Mouse (Mus musculus): ENCODE measurements around the gene Slc35b4. TPM values are rescaled to one million over a fixed set of nuclear protein-coding genes. Genes with fewer than 3 reads are reported as not detected.

The Slc35b4 gene
- total and polyA plus RNA-seq, 2 experiments from 2014 or later: 26.2 to 34.7 TPM

DNA sequence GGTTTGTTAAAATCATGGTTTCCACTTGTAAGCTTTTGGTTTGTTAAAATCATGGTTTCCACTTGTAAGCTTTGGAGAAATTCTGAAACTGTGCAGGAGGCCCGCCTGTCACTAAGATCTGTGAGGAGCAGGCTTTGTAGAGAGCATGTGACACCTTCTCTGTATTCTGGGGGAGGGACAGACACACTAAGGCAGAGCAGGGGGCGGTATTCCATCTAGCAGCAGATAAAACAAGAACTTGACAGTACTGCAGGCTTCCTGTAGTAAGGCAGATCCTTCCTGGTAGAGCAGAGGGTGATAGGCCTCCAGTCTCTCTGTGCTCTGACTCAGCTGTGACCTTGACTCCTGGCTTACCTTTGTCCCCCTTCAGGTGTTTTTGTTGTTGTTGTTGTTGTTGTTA, 47.6 kb downstream of the Slc35b4 start:
- no peak overlapping the region for H3K27ac ChIP-seq (ENCODE audit: low read depth, low read length)
- H3K27me3 ChIP-seq (ENCODE audit: insufficient read depth, low read length): no peaks in the 10 kb centered on the region
- no peak for TF ChIP-seq CTCF (IDR thresholded peaks at IDR 0.05; ENCODE audit: low read depth)
- H3K4me3 ChIP-seq (ENCODE audit: low read depth, low read length): no peak overlapping the region
- ATAC-seq: peak; percentile 38
- H3K9ac ChIP-seq: no peak overlapping the region
- H3K9me3 ChIP-seq (ENCODE audit: low read length): no peaks in the 10 kb centered on the region
- WGBS: 72% methylated on average over 2 of the region's 2 CpGs
- no peaks in the 10 kb centered on the region for H3K4me1 ChIP-seq (ENCODE audit: insufficient read depth)
- H3K4me2 ChIP-seq (ENCODE audit: low read depth): no peak overlapping the region
- DNase-seq: no peak
- no peaks in the 10 kb centered on the region for H3K36me3 ChIP-seq (ENCODE audit: insufficient read depth)

DNA sequence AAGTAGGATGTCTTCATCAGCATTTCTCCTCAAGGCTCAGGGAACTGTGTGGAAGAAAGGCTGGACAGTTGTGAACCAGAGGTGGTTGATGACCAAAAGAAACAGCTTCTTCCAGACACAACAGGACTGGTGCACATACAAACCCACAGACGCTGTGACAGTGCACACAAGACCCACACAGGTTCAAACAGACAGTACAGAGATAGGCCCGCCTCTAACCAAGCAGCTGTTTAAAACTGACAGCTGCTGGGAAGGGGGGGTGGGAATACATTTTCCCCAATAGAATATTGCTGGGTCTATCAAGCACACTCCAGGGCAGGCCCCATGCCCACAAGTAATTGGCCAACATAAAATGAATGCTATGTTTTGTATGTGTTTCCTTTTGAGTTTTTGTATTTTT, 52.5 kb downstream of the Slc35b4 start:
- TF ChIP-seq CTCF (IDR thresholded peaks at IDR 0.05; ENCODE audit: low read depth): no peak
- Histone ChIP-seq H3K36me3 (ENCODE audit: insufficient read depth) (no peaks in the 10 kb centered on the region), H3K9ac (no peak overlapping the region), H3K27ac (ENCODE audit: low read depth, low read length) (no peak overlapping the region), H3K4me3 (ENCODE audit: low read depth, low read length) (no peak overlapping the region), H3K9me3 (ENCODE audit: low read length) (no peaks in the 10 kb centered on the region), H3K4me1 (ENCODE audit: insufficient read depth) (no peaks in the 10 kb centered on the region), H3K4me2 (ENCODE audit: low read depth) (no peak overlapping the region), H3K27me3 (ENCODE audit: insufficient read depth, low read length) (no peaks in the 10 kb centered on the region)
- ATAC-seq (no peak), DNase-seq (no peak)
- 82% methylated on average over 2 of the region's 2 CpGs for WGBS

- Histone ChIP-seq H3K4me3 (ENCODE audit: low read depth, low read length) (no peak overlapping the region), H3K4me2 (ENCODE audit: low read depth) (no peak overlapping the region), H3K9me3 (ENCODE audit: low read length) (no peaks in the 10 kb centered on the region), H3K4me1 (ENCODE audit: insufficient read depth) (no peaks in the 10 kb centered on the region), H3K36me3 (ENCODE audit: insufficient read depth) (no peaks in the 10 kb centered on the region), H3K27ac (ENCODE audit: low read depth, low read length) (no peak overlapping the region), H3K9ac (no peak overlapping the region), H3K27me3 (ENCODE audit: insufficient read depth, low read length) (no peaks in the 10 kb centered on the region)
- WGBS: 94% methylated on average over 7 of the region's 7 CpGs
- no peak for DNase-seq
- no peak for ATAC-seq
- TF ChIP-seq CTCF (IDR thresholded peaks at IDR 0.05; ENCODE audit: low read depth): no peak
Measured at GRCm38 (mm10) chr6:34116838-34117478, 60.0 kb downstream of the Slc35b4 start.

DNA sequence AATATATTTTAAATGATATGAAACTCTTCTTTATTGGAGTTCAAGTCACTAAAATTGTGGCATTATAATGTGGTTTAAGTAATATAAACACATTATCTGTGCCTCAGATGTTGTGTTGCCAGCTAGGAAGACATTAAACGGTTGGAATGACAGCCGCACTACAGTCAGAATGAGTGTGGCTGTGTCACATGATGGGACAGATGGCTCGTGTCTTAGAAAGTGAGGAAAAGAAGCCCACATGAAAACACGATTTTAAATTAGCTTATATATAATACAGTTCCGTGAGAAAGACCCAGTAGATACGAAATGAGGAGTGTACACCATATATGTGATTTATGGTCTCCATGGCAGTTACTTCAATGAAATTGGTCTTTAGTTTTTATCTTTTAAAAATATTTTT, 65.5 kb downstream of the Slc35b4 start:
- Histone ChIP-seq H3K9ac (no peak overlapping the region), H3K9me3 (ENCODE audit: low read length) (no peaks in the 10 kb centered on the region), H3K27me3 (ENCODE audit: insufficient read depth, low read length) (no peaks in the 10 kb centered on the region), H3K4me1 (ENCODE audit: insufficient read depth) (0 out of 2 replicates have a peak, but pooled peaks cover 6% of the 10 kb centered on the region), H3K4me2 (ENCODE audit: low read depth) (no peak overlapping the region), H3K4me3 (ENCODE audit: low read depth, low read length) (no peak overlapping the region), H3K27ac (ENCODE audit: low read depth, low read length) (no peak overlapping the region), H3K36me3 (ENCODE audit: insufficient read depth) (no peaks in the 10 kb centered on the region)
- TF ChIP-seq CTCF (IDR thresholded peaks at IDR 0.05; ENCODE audit: low read depth): no peak
- ATAC-seq (peak; percentile 61), DNase-seq (peak; percentile 46)
- WGBS: 49% methylated on average over 6 of the region's 6 CpGs

DNA sequence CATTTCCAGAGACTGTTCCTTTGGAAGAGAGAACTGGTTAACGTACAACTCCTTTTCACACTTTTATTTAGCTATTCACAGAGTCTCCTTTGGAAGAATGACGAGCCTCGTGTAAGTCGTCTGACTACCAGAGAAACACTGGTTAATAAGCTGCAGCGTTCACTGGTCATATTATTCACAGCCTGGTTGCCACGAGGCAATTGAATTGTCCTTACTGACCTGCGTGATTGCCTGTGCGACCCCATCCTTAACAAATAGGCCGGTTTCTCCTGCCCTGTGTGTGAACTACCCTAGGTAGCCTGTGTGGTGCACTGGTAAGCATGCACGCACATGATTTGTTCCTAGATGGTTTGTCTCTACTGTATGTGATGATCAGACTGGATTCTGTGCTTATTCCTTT, 66.3 kb downstream of the Slc35b4 start:
- no peak for TF ChIP-seq CTCF (IDR thresholded peaks at IDR 0.05; ENCODE audit: low read depth)
- WGBS: 20% methylated on average over 10 of the region's 10 CpGs
- Histone ChIP-seq H3K9ac (no peak overlapping the region), H3K36me3 (ENCODE audit: insufficient read depth) (no peaks in the 10 kb centered on the region), H3K4me2 (ENCODE audit: low read depth) (no peak overlapping the region), H3K9me3 (ENCODE audit: low read length) (no peaks in the 10 kb centered on the region), H3K4me1 (ENCODE audit: insufficient read depth) (0 out of 2 replicates have a peak, but pooled peaks cover 6% of the 10 kb centered on the region), H3K27me3 (ENCODE audit: insufficient read depth, low read length) (no peaks in the 10 kb centered on the region), H3K27ac (ENCODE audit: low read depth, low read length) (no peak overlapping the region), H3K4me3 (ENCODE audit: low read depth, low read length) (no peak overlapping the region)
- ATAC-seq (no peak), DNase-seq (peak; percentile 15)

Other genes starting within 250 kb of the Slc35b4 start
- 1.8 and 2.8 TPM in 2 replicates for gene Lrguk, start 147.7 kb downstream of the Slc35b4 start, total RNA-seq (2014; rRNA removed)
- gene Lrguk, start 147.7 kb downstream of the Slc35b4 start, polyA plus RNA-seq (2015; fragmentation: Nextera tagmentation; extraction: Ambion mirVana): 0.86 and 1.7 TPM in 2 replicates
- 78.5 and 88.6 TPM in 2 replicates for gene Akr1b3, start 140.4 kb upstream of the Slc35b4 start, total RNA-seq (2014; rRNA removed)
- 98.3 and 117 TPM in 2 replicates for gene Akr1b3, start 140.4 kb upstream of the Slc35b4 start, polyA plus RNA-seq (2015; fragmentation: Nextera tagmentation; extraction: Ambion mirVana)
- gene Akr1b8, start 177.0 kb upstream of the Slc35b4 start, total RNA-seq (2014; rRNA removed): 1.1 and 3.6 TPM in 2 replicates
- gene Akr1b8, start 177.0 kb upstream of the Slc35b4 start, polyA plus RNA-seq (2015; fragmentation: Nextera tagmentation; extraction: Ambion mirVana): 1.7 and 2.5 TPM in 2 replicates
- 8.4 and 9.0 TPM in 2 replicates for gene Akr1b10, start 207.1 kb upstream of the Slc35b4 start, total RNA-seq (2014; rRNA removed)
- gene Akr1b10, start 207.1 kb upstream of the Slc35b4 start, polyA plus RNA-seq (2015; fragmentation: Nextera tagmentation; extraction: Ambion mirVana): 8.0 and 9.9 TPM in 2 replicates
- not detected in 2 replicates for gene Akr1b7, start 235.2 kb upstream of the Slc35b4 start, total RNA-seq (2014; rRNA removed)
- 0.19 TPM in 1 of 2 replicates, not detected in the other for gene Akr1b7, start 235.2 kb upstream of the Slc35b4 start, polyA plus RNA-seq (2015; fragmentation: Nextera tagmentation; extraction: Ambion mirVana)

All from forebrain, postnatal 0 days (tissue).